Mouse (Mus musculus): ENCODE measurements at regions not wholly inside any gene's neighbourhood (a gene's known extent, or its start where the extent isn't known, plus 50 kb on each side); places are given as distances from the start of the nearest gene placed in this dataset.
A peak's percentile ranks its signal among the peaks of the same experiment; 100 is the strongest.

GRCm38 (mm10) chr3:39375465-39375864, 488.7 kb downstream of the Fat4 start:
- WGBS, result 91% methylated on average over 5 of the region's 5 CpGs
- Histone ChIP-seq H3K36me3 (no peaks in the 10 kb centered on the region), H3K9ac (replicated peaks) (no peak overlapping the region), H3K27me3 (no peaks in the 10 kb centered on the region), H3K4me3 (replicated peaks) (no peak overlapping the region), H3K4me2 (no peak overlapping the region), H3K4me1 (replicated peaks) (no peaks in the 10 kb centered on the region), H3K27ac (no peak overlapping the region), H3K9me3 (no peaks in the 10 kb centered on the region)
- no peak for ATAC-seq (ENCODE audit: insufficient number of reproducible peaks, insufficient read depth, low FRiP score, low TSS enrichment, low read depth)

DNA sequence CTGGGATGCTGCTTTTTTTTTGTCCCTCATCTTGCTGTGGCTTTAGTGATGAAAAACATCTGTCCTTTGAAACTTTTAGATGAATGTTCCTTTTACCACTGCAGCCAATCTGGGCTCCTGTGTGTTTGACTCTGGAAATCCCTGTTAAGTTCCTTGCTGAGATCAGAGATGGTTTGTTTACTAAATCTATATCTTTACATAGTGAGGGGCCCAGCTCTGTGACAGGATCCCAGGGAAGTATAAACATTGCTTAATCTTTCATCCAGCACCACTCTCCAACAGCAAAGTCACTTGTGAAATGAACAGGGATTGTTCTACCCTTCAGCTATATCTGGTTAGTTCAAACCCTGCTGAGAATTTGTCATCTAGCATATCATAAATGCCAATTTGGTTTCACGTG, 501.8 kb downstream of the Fat4 start:
- Histone ChIP-seq H3K36me3 (no peaks in the 10 kb centered on the region), H3K4me2 (no peak overlapping the region), H3K4me1 (replicated peaks) (peaks cover 7% of the 10 kb centered on the region; the same call in 1 of the 2 replicates), H3K9me3 (no peaks in the 10 kb centered on the region), H3K27ac (no peak overlapping the region), H3K4me3 (replicated peaks) (no peak overlapping the region), H3K9ac (replicated peaks) (no peak overlapping the region), H3K27me3 (no peaks in the 10 kb centered on the region)
- WGBS, result 70% methylated on average over 1 of the region's 1 CpGs
- no peak for ATAC-seq (ENCODE audit: insufficient number of reproducible peaks, insufficient read depth, low FRiP score, low TSS enrichment, low read depth)

DNA sequence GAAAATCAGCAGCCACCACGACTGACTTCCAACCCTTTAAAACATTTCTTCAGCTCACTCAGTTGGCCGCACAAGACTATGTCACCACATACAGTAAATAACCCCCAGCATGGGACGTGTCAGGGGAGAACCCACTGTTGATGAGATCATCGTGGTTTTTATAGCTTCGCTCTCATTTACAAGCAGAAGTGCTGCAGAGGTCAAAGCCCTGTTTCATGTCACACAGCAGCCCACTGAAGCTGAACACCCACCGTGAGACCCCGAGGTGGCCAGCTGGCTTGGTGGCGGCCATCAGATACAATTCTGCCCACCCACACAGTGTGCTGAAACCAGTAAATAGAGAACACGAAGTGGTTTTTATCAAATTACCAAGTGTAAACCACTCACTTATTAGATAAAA, 503.7 kb downstream of the Fat4 start:
- H3K27me3 ChIP-seq, result no peaks in the 10 kb centered on the region
- H3K36me3 ChIP-seq, result no peaks in the 10 kb centered on the region
- H3K4me1 ChIP-seq (replicated peaks), result peaks cover 7% of the 10 kb centered on the region; the same call in 1 of the 2 replicates
- no peak overlapping the region for H3K4me2 ChIP-seq
- no peak overlapping the region for H3K27ac ChIP-seq
- WGBS, result 27% methylated on average over 9 of the region's 9 CpGs
- no peak overlapping the region for H3K9ac ChIP-seq (replicated peaks)
- no peak for ATAC-seq (ENCODE audit: insufficient number of reproducible peaks, insufficient read depth, low FRiP score, low TSS enrichment, low read depth)
- no peak overlapping the region for H3K4me3 ChIP-seq (replicated peaks)
- no peaks in the 10 kb centered on the region for H3K9me3 ChIP-seq

- Histone ChIP-seq H3K36me3 (no peaks in the 10 kb centered on the region), H3K4me1 (replicated peaks) (peaks cover 7% of the 10 kb centered on the region; the same call in 1 of the 2 replicates), H3K4me2 (no peak overlapping the region), H3K4me3 (replicated peaks) (no peak overlapping the region), H3K27ac (no peak overlapping the region), H3K9me3 (no peaks in the 10 kb centered on the region), H3K27me3 (no peaks in the 10 kb centered on the region), H3K9ac (replicated peaks) (no peak overlapping the region)
- 69% methylated on average over 2 of the region's 2 CpGs for WGBS
- no peak for ATAC-seq (ENCODE audit: insufficient number of reproducible peaks, insufficient read depth, low FRiP score, low TSS enrichment, low read depth)
These were observed 505.3 kb downstream of the Fat4 start for GRCm38 (mm10) chr3:39392053-39392452.

- no peaks in the 10 kb centered on the region for H3K36me3 ChIP-seq
These were observed 509.9 kb downstream of the Fat4 start for GRCm38 (mm10) chr3:39396672-39397071.

GRCm38 (mm10) chr3:39397255-39397654, 510.5 kb downstream of the Fat4 start:
- Histone ChIP-seq H3K27me3 (no peaks in the 10 kb centered on the region), H3K4me1 (replicated peaks) (no peaks in the 10 kb centered on the region), H3K4me3 (replicated peaks) (no peak overlapping the region), H3K9me3 (no peaks in the 10 kb centered on the region), H3K4me2 (no peak overlapping the region), H3K9ac (replicated peaks) (no peak overlapping the region), H3K27ac (no peak overlapping the region), H3K36me3 (no peaks in the 10 kb centered on the region)
- WGBS, result 36% methylated on average over 3 of the region's 3 CpGs
- no peak for ATAC-seq (ENCODE audit: insufficient number of reproducible peaks, insufficient read depth, low FRiP score, low TSS enrichment, low read depth)

More at GRCm38 (mm10) chr3:39396672-39397071, 509.9 kb downstream of the Fat4 start:
- no peak overlapping the region for H3K9ac ChIP-seq (replicated peaks)
- no peak overlapping the region for H3K4me2 ChIP-seq
- no peaks in the 10 kb centered on the region for H3K9me3 ChIP-seq
- no peaks in the 10 kb centered on the region for H3K27me3 ChIP-seq
- no peak overlapping the region for H3K27ac ChIP-seq
- no peaks in the 10 kb centered on the region for H3K4me1 ChIP-seq (replicated peaks)
- no peak for ATAC-seq (ENCODE audit: insufficient number of reproducible peaks, insufficient read depth, low FRiP score, low TSS enrichment, low read depth)
- H3K4me3 ChIP-seq (replicated peaks), result no peak overlapping the region

GRCm38 (mm10) chr3:39397677-39398076, 510.9 kb downstream of the Fat4 start:
- no peaks in the 10 kb centered on the region for H3K36me3 ChIP-seq
- H3K27me3 ChIP-seq, result no peaks in the 10 kb centered on the region
- H3K4me1 ChIP-seq (replicated peaks), result no peaks in the 10 kb centered on the region
- H3K4me2 ChIP-seq, result no peak overlapping the region
- no peak overlapping the region for H3K9ac ChIP-seq (replicated peaks)
- 92% methylated on average over 2 of the region's 2 CpGs for WGBS
- H3K27ac ChIP-seq, result no peak overlapping the region
- no peaks in the 10 kb centered on the region for H3K9me3 ChIP-seq
- H3K4me3 ChIP-seq (replicated peaks), result no peak overlapping the region
- ATAC-seq (ENCODE audit: insufficient number of reproducible peaks, insufficient read depth, low FRiP score, low TSS enrichment, low read depth), result no peak

DNA sequence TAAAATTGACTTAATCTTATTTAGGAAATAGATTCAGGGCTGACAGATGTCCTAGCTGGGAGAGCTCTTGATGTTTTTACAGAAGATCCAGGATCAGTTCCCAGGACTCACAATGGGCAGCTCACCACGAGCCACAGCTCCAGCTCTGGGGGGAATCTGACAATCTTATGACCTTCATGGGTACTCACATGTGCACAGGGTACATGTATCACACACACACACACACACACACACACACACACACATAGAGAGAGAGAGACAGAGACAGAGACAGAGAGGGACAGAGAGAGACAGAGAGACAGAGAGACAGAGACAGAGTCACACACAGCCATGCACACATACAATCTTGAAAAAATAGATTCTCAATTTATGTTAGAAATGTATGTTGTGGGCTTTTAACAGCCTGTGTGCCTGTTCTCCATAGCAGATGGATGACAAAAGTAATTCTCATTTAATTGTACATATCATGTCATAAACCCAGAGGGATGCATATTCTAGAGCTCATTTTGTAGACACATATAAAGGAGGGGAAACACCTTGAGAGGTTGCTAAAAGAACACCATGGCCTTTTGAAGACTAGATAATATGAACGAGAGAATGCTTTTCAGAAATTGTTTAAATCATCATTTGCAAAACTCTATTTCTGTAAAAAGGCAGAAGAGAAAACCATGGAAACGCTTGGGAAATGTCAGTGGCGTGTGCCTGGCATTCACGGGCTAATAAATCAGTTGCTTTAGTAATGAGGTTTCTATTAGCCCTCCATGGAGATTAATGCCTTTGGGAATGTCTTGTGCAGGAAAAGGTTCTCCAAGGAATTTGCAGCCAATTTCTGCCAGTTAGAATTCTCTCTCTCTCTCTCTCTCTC, 538.3 kb downstream of the Fat4 start:
- no peak overlapping the region for H3K4me2 ChIP-seq
- H3K4me3 ChIP-seq (replicated peaks), result no peak overlapping the region
- no peak overlapping the region for H3K27ac ChIP-seq
- no peaks in the 10 kb centered on the region for H3K27me3 ChIP-seq
- no peaks in the 10 kb centered on the region for H3K9me3 ChIP-seq
- no peak for ATAC-seq (ENCODE audit: insufficient number of reproducible peaks, insufficient read depth, low FRiP score, low TSS enrichment, low read depth)
- WGBS, result 53% methylated on average over 5 of the region's 5 CpGs
- H3K4me1 ChIP-seq (replicated peaks), result peaks cover 6% of the 10 kb centered on the region; the same call in 1 of the 2 replicates
- H3K36me3 ChIP-seq, result no peaks in the 10 kb centered on the region
- H3K9ac ChIP-seq (replicated peaks), result no peak overlapping the region

- Histone ChIP-seq H3K4me2 (no peak overlapping the region), H3K27me3 (no peaks in the 10 kb centered on the region), H3K9ac (replicated peaks) (no peak overlapping the region), H3K9me3 (no peaks in the 10 kb centered on the region), H3K27ac (no peak overlapping the region), H3K4me1 (replicated peaks) (peaks cover 6% of the 10 kb centered on the region; the same call in 1 of the 2 replicates), H3K4me3 (replicated peaks) (no peak overlapping the region), H3K36me3 (no peaks in the 10 kb centered on the region)
- 56% methylated on average over 2 of the region's 2 CpGs for WGBS
- ATAC-seq (ENCODE audit: insufficient number of reproducible peaks, insufficient read depth, low FRiP score, low TSS enrichment, low read depth), result no peak
These were observed 538.9 kb downstream of the Fat4 start for GRCm38 (mm10) chr3:39425643-39426016.

GRCm38 (mm10) chr3:39443328-39443727, 556.6 kb downstream of the Fat4 start:
- H3K4me2 ChIP-seq, result peak overlapping the region; percentile 33
- H3K4me1 ChIP-seq (replicated peaks), result peaks cover 9% of the 10 kb centered on the region; the same call in 1 of the 2 replicates
- no peak overlapping the region for H3K9ac ChIP-seq (replicated peaks)
- H3K4me3 ChIP-seq (replicated peaks), result no peak overlapping the region
- ATAC-seq (ENCODE audit: insufficient number of reproducible peaks, insufficient read depth, low FRiP score, low TSS enrichment, low read depth), result peak; percentile 47; the same call in 1 of the 2 replicates
- no peak overlapping the region for H3K27ac ChIP-seq
- 33% methylated on average over 10 of the region's 10 CpGs for WGBS
- no peaks in the 10 kb centered on the region for H3K36me3 ChIP-seq
- H3K9me3 ChIP-seq, result no peaks in the 10 kb centered on the region
- no peaks in the 10 kb centered on the region for H3K27me3 ChIP-seq

GRCm38 (mm10) chr3:39455650-39456049, 568.9 kb downstream of the Fat4 start:
- Histone ChIP-seq H3K9ac (replicated peaks) (no peak overlapping the region), H3K4me3 (replicated peaks) (no peak overlapping the region), H3K27ac (no peak overlapping the region), H3K9me3 (no peaks in the 10 kb centered on the region), H3K4me1 (replicated peaks) (no peaks in the 10 kb centered on the region; the same call in 1 of the 2 replicates), H3K27me3 (no peaks in the 10 kb centered on the region), H3K36me3 (no peaks in the 10 kb centered on the region), H3K4me2 (no peak overlapping the region)
- no peak for ATAC-seq (ENCODE audit: insufficient number of reproducible peaks, insufficient read depth, low FRiP score, low TSS enrichment, low read depth)

Measured in limb, embryonic 12.5 days (tissue).